Mouse (Mus musculus) liver, adult 2 months (tissue): Measurements from ENCODE around the gene Sipa1l1.

Experiments used
- CTCF ChIP-seq: fragments of 200-500 bp; IDR thresholded peaks from 2 replicates; pipeline ENCODE4 v1.5.1; 2011; ENCODE audit warnings: low read depth, low read length, control low read depth
- POLR2A ChIP-seq: fragments of 200-500 bp; IDR thresholded peaks from 2 replicates; pipeline ENCODE4 v1.6.1; 2011; ENCODE audit warnings: low read length, control low read depth; ENCODE audit not compliant: insufficient read depth; ENCODE audit errors: extremely low read depth

- TF ChIP-seq POLR2A, result no peak
- no peak for TF ChIP-seq CTCF
Observed at GRCm38 (mm10) chr12:82192641-82193054, 23.5 kb downstream of the Sipa1l1 start.
